Mouse (Mus musculus): ENCODE data around the gene Lcn2.
"Not testable (repeated sequence)": the region's sequence is repeated elsewhere in the genome, so short reads cannot be mapped to it uniquely, and the experiment has no call there.

The Lcn2 gene

GRCm38 (mm10) chr2:32367315-32367714 lies 20.7 kb downstream of the Lcn2 start:
- DNase-seq (ENCODE audit: low read depth) = no peak

- DNase-seq (ENCODE audit: low read depth) = no peak
Measured at GRCm38 (mm10) chr2:32364121-32364520, 23.9 kb downstream of the Lcn2 start.

GRCm38 (mm10) chr2:32363376-32364106 lies 24.5 kb downstream of the Lcn2 start:
- no peak for DNase-seq (ENCODE audit: low read depth)

- DNase-seq (ENCODE audit: low read depth) = no peak
Measured at GRCm38 (mm10) chr2:32362817-32363340, 25.2 kb downstream of the Lcn2 start.

GRCm38 (mm10) chr2:32362274-32362673 lies 25.8 kb downstream of the Lcn2 start:
- DNase-seq (ENCODE audit: low read depth) = not testable (repeated sequence)

GRCm38 (mm10) chr2:32361437-32361836 lies 26.6 kb downstream of the Lcn2 start:
- DNase-seq (ENCODE audit: low read depth) = no peak

- DNase-seq (ENCODE audit: low read depth) = no peak
Measured at GRCm38 (mm10) chr2:32360741-32361140, 27.3 kb downstream of the Lcn2 start.

- no peak for DNase-seq (ENCODE audit: low read depth)
Measured at GRCm38 (mm10) chr2:32358381-32358780, 29.7 kb downstream of the Lcn2 start.

GRCm38 (mm10) chr2:32357710-32358109 lies 30.3 kb downstream of the Lcn2 start:
- no peak for DNase-seq (ENCODE audit: low read depth)

GRCm38 (mm10) chr2:32356216-32356615 lies 31.8 kb downstream of the Lcn2 start:
- DNase-seq (ENCODE audit: low read depth) = no peak

GRCm38 (mm10) chr2:32354336-32354895 lies 33.6 kb downstream of the Lcn2 start:
- DNase-seq (ENCODE audit: low read depth) = no peak

- no peak for DNase-seq (ENCODE audit: low read depth)
Measured at GRCm38 (mm10) chr2:32353836-32354235, 34.2 kb downstream of the Lcn2 start.

- no peak for DNase-seq (ENCODE audit: low read depth)
Measured at GRCm38 (mm10) chr2:32353007-32353542, 35.0 kb downstream of the Lcn2 start, which contains the start of gene Dnm1. Gene Dnm1, minus strand, starts transcription at chr2:32353338.

- no peak for DNase-seq (ENCODE audit: low read depth)
Measured at GRCm38 (mm10) chr2:32352151-32353006, 35.7 kb downstream of the Lcn2 start, which contains the start of gene Ciz1. Gene Ciz1, plus strand, starts transcription at chr2:32352327.

- no peak for DNase-seq (ENCODE audit: low read depth)
Measured at GRCm38 (mm10) chr2:32351471-32351961, 36.5 kb downstream of the Lcn2 start.

- DNase-seq (ENCODE audit: low read depth) = no peak
Measured at GRCm38 (mm10) chr2:32350471-32351051, 37.5 kb downstream of the Lcn2 start.

GRCm38 (mm10) chr2:32349625-32350255 lies 38.3 kb downstream of the Lcn2 start:
- no peak for DNase-seq (ENCODE audit: low read depth)

GRCm38 (mm10) chr2:32348311-32348710 lies 39.7 kb downstream of the Lcn2 start:
- no peak for DNase-seq (ENCODE audit: low read depth)

GRCm38 (mm10) chr2:32347019-32347418 lies 41.0 kb downstream of the Lcn2 start:
- DNase-seq (ENCODE audit: low read depth) = no peak

GRCm38 (mm10) chr2:32344598-32345321 lies 43.3 kb downstream of the Lcn2 start:
- DNase-seq (ENCODE audit: low read depth) = no peak

All from fibroblast of lung, adult 2 months (primary cell).